Mouse (Mus musculus): ENCODE results near the gene Cyp2c50.
"Not testable (repeated sequence)": the region's sequence is repeated elsewhere in the genome, so short reads cannot be mapped to it uniquely, and the experiment has no call there.

The Cyp2c50 gene

GRCm38 (mm10) chr19:40089421-40089820 lies at the start of gene Cyp2c50:
Gene Cyp2c50 (plus strand): TSS chr19:40089688.
- DNase-seq (ENCODE audit: low read depth), result not testable (repeated sequence)

GRCm38 (mm10) chr19:40073701-40074100 lies 15.8 kb upstream of the Cyp2c50 start, which contains the start of gene Cyp2c54:
Gene Cyp2c54 (minus strand): TSS chr19:40073827.
- DNase-seq (ENCODE audit: low read depth), result no peak

GRCm38 (mm10) chr19:40088381-40088780 lies 1.1 kb upstream of the Cyp2c50 start:
- no peak for DNase-seq (ENCODE audit: low read depth)

GRCm38 (mm10) chr19:40091111-40091510 lies 1.6 kb downstream of the Cyp2c50 start:
- DNase-seq (ENCODE audit: low read depth), result no peak

GRCm38 (mm10) chr19:40119624-40120023 lies 30.1 kb downstream of the Cyp2c50 start:
- not testable (repeated sequence) for DNase-seq (ENCODE audit: low read depth)

GRCm38 (mm10) chr19:40125165-40125564 lies 35.7 kb downstream of the Cyp2c50 start:
- not testable (repeated sequence) for DNase-seq (ENCODE audit: low read depth)

GRCm38 (mm10) chr19:40126996-40127395 lies 37.5 kb downstream of the Cyp2c50 start:
- DNase-seq (ENCODE audit: low read depth), result not testable (repeated sequence)

All from NIH3T3 (cell line).